Mouse (Mus musculus) embryonic facial prominence, embryonic 13.5 days (tissue): ENCODE results near the gene Cpa2. TPM values are rescaled to one million over a fixed set of nuclear protein-coding genes. Genes with fewer than 3 reads are reported as not detected.

Experiments used
- ATAC-seq: fragments of 200-750 bp; cut with Nextera tagmentation; 2 replicates; pipeline ENCODE4 v1.8.0; 2017; ENCODE audit warnings: low read depth; ENCODE audit not compliant: insufficient number of reproducible peaks, insufficient read depth, low FRiP score, low TSS enrichment
- H3K27ac ChIP-seq: fragments of 300-500 bp; sonication (generic); 2 replicates; pipeline ENCODE4 v1.5.1; 2015; ENCODE audit warnings: moderate library complexity, mild to moderate bottlenecking, inconsistent platforms
- H3K27me3 ChIP-seq: fragments of 300-500 bp; sonication (generic); 2 replicates; pipeline ENCODE4 v1.6.1; 2015; ENCODE audit warnings: mild to moderate bottlenecking, inconsistent platforms
- H3K36me3 ChIP-seq: fragments of 300-500 bp; sonication (generic); 2 replicates; pipeline ENCODE4 v1.6.1; 2015; ENCODE audit warnings: mild to moderate bottlenecking, inconsistent platforms
- H3K4me1 ChIP-seq: fragments of 300-500 bp; sonication (generic); 2 replicates; pipeline ENCODE4 v1.6.1; 2015; ENCODE audit warnings: inconsistent platforms
- H3K4me2 ChIP-seq: fragments of 300-500 bp; sonication (generic); 2 replicates; pipeline ENCODE4 v1.6.1; 2015; ENCODE audit warnings: moderate library complexity, mild to moderate bottlenecking, inconsistent platforms
- H3K4me3 ChIP-seq: fragments of 300-500 bp; sonication (generic); 2 replicates; pipeline ENCODE4 v1.5.1; 2015; ENCODE audit warnings: mild to moderate bottlenecking, inconsistent platforms
- H3K9ac ChIP-seq: fragments of 300-500 bp; sonication (generic); 2 replicates; pipeline ENCODE4 v1.6.1; 2015; ENCODE audit warnings: mild to moderate bottlenecking, inconsistent platforms
- H3K9me3 ChIP-seq: fragments of 300-500 bp; sonication (generic); 2 replicates; pipeline ENCODE4 v1.6.1; 2016; ENCODE audit warnings: inconsistent platforms
- WGBS: fragments of 180-500 bp; shearing (Covaris S2); methylation state at CpG from one replicate; pipeline ENCODE4 v1.1.7; 2015; ENCODE audit warnings: mixed read lengths; 5-methylcytosine and 5-hydroxymethylcytosine counted together
- polyA plus RNA-seq: library from polyadenylated mRNA; unstranded; fragments of >200 nt; fragmentation: Nextera tagmentation; extraction: Ambion mirVana; gene quantifications from 2 replicates; pipeline ENCODE4 v1.2.1, GENCODE M21; 2015

The Cpa2 gene
- polyA plus RNA-seq, 1 experiment from 2014 or later, result 6.3 TPM

GRCm38 (mm10) chr6:30589819-30590218, 48.4 kb downstream of the Cpa2 start:
- Histone ChIP-seq H3K4me2 (no peak overlapping the region), H3K4me1 (peaks cover 15% of the 10 kb centered on the region), H3K36me3 (no peaks in the 10 kb centered on the region), H3K9me3 (no peaks in the 10 kb centered on the region), H3K27ac (peak overlapping the region; percentile 62; the same call in 1 of the 2 replicates), H3K27me3 (no peaks in the 10 kb centered on the region), H3K4me3 (no peak overlapping the region), H3K9ac (no peak overlapping the region)
- 21% methylated on average over 2 of the region's 2 CpGs for WGBS
- no peak for ATAC-seq

- H3K4me1 ChIP-seq, result peaks cover 26% of the 10 kb centered on the region
- H3K27ac ChIP-seq, result no peak overlapping the region
- ATAC-seq, result no peak
- H3K27me3 ChIP-seq, result no peaks in the 10 kb centered on the region
- 42% methylated on average over 5 of the region's 5 CpGs for WGBS
- no peak overlapping the region for H3K9ac ChIP-seq
- no peak overlapping the region for H3K4me2 ChIP-seq
- H3K4me3 ChIP-seq, result no peak overlapping the region
- no peaks in the 10 kb centered on the region for H3K36me3 ChIP-seq
- H3K9me3 ChIP-seq, result no peaks in the 10 kb centered on the region
These were observed 50.5 kb downstream of the Cpa2 start for GRCm38 (mm10) chr6:30591851-30592404.

- Histone ChIP-seq H3K4me1 (peaks cover 26% of the 10 kb centered on the region), H3K4me2 (no peak overlapping the region), H3K27ac (no peak overlapping the region), H3K4me3 (no peak overlapping the region), H3K9ac (no peak overlapping the region), H3K9me3 (no peaks in the 10 kb centered on the region), H3K27me3 (no peaks in the 10 kb centered on the region), H3K36me3 (no peaks in the 10 kb centered on the region)
- ATAC-seq, result no peak
- WGBS, result 60% methylated on average over 10 of the region's 10 CpGs
These were observed 51.1 kb downstream of the Cpa2 start for GRCm38 (mm10) chr6:30592417-30592974.

- no peak overlapping the region for H3K27ac ChIP-seq
- no peak for ATAC-seq
These were observed 53.0 kb downstream of the Cpa2 start for GRCm38 (mm10) chr6:30594364-30594763.

GRCm38 (mm10) chr6:30596230-30596898, 55.0 kb downstream of the Cpa2 start:
- H3K27ac ChIP-seq, result no peak overlapping the region
- H3K4me3 ChIP-seq, result no peak overlapping the region
- peaks cover 16% of the 10 kb centered on the region for H3K4me1 ChIP-seq
- H3K27me3 ChIP-seq, result no peaks in the 10 kb centered on the region
- no peaks in the 10 kb centered on the region for H3K9me3 ChIP-seq
- H3K9ac ChIP-seq, result no peak overlapping the region
- 83% methylated on average over 8 of the region's 8 CpGs for WGBS
- no peak for ATAC-seq
- no peaks in the 10 kb centered on the region for H3K36me3 ChIP-seq
- no peak overlapping the region for H3K4me2 ChIP-seq

More at GRCm38 (mm10) chr6:30594364-30594763, 53.0 kb downstream of the Cpa2 start:
- WGBS, result 83% methylated on average over 7 of the region's 7 CpGs
- Histone ChIP-seq H3K27me3 (no peaks in the 10 kb centered on the region), H3K4me2 (no peak overlapping the region), H3K36me3 (no peaks in the 10 kb centered on the region), H3K9me3 (no peaks in the 10 kb centered on the region), H3K4me1 (peaks cover 22% of the 10 kb centered on the region), H3K4me3 (no peak overlapping the region), H3K9ac (no peak overlapping the region)

GRCm38 (mm10) chr6:30600033-30600432, 58.7 kb downstream of the Cpa2 start:
- H3K36me3 ChIP-seq, result no peaks in the 10 kb centered on the region
- H3K27me3 ChIP-seq, result no peaks in the 10 kb centered on the region
- no peak overlapping the region for H3K9ac ChIP-seq
- no peak for ATAC-seq
- H3K4me3 ChIP-seq, result no peak overlapping the region
- no peak overlapping the region for H3K4me2 ChIP-seq
- peaks cover 13% of the 10 kb centered on the region for H3K4me1 ChIP-seq
- H3K27ac ChIP-seq, result no peak overlapping the region
- H3K9me3 ChIP-seq, result no peaks in the 10 kb centered on the region
- WGBS, result 61% methylated on average over 3 of the region's 3 CpGs

GRCm38 (mm10) chr6:30600995-30601394, 59.6 kb downstream of the Cpa2 start:
- no peaks in the 10 kb centered on the region for H3K36me3 ChIP-seq
- no peaks in the 10 kb centered on the region for H3K9me3 ChIP-seq
- H3K4me3 ChIP-seq, result no peak overlapping the region
- no peak overlapping the region for H3K27ac ChIP-seq
- 72% methylated on average over 1 of the region's 1 CpGs for WGBS
- no peak for ATAC-seq
- no peaks in the 10 kb centered on the region for H3K27me3 ChIP-seq
- no peak overlapping the region for H3K9ac ChIP-seq
- no peak overlapping the region for H3K4me2 ChIP-seq
- peaks cover 12% of the 10 kb centered on the region for H3K4me1 ChIP-seq

GRCm38 (mm10) chr6:30604342-30604867, 63.0 kb downstream of the Cpa2 start:
- Histone ChIP-seq H3K4me1 (peaks cover 14% of the 10 kb centered on the region), H3K27ac (no peak overlapping the region), H3K27me3 (no peaks in the 10 kb centered on the region), H3K9me3 (no peaks in the 10 kb centered on the region), H3K4me2 (no peak overlapping the region), H3K4me3 (no peak overlapping the region), H3K36me3 (no peaks in the 10 kb centered on the region), H3K9ac (no peak overlapping the region)
- WGBS, result 45% methylated on average over 7 of the region's 7 CpGs
- ATAC-seq, result no peak

- Histone ChIP-seq H3K27ac (peak overlapping the region; percentile 23; the same call in 1 of the 2 replicates), H3K4me1 (peaks cover 14% of the 10 kb centered on the region), H3K36me3 (no peaks in the 10 kb centered on the region), H3K9me3 (no peaks in the 10 kb centered on the region), H3K4me2 (no peak overlapping the region), H3K9ac (no peak overlapping the region), H3K27me3 (no peaks in the 10 kb centered on the region), H3K4me3 (no peak overlapping the region)
- 90% methylated on average over 4 of the region's 4 CpGs for WGBS
- no peak for ATAC-seq
These were observed 63.7 kb downstream of the Cpa2 start for GRCm38 (mm10) chr6:30605111-30605510.

- peak overlapping the region; percentile 23; the same call in 1 of the 2 replicates for H3K27ac ChIP-seq
- 75% methylated on average over 5 of the region's 5 CpGs for WGBS
- ATAC-seq, result no peak
These were observed 64.3 kb downstream of the Cpa2 start for GRCm38 (mm10) chr6:30605672-30606071.

GRCm38 (mm10) chr6:30610710-30611109, 69.3 kb downstream of the Cpa2 start, which contains the start of gene Cpa5:
Gene Cpa5 (plus strand): TSS chr6:30611010.
- Histone ChIP-seq H3K4me1 (peaks cover 24% of the 10 kb centered on the region), H3K9me3 (no peaks in the 10 kb centered on the region), H3K4me3 (no peak within 1 kb of the TSS), H3K27ac (no peak within 1 kb of the TSS), H3K27me3 (no peaks in the 10 kb centered on the region), H3K9ac (no peak within 1 kb of the TSS), H3K4me2 (no peak within 1 kb of the TSS), H3K36me3 (no peaks in the 10 kb centered on the region)
- ATAC-seq, result no peak
- WGBS, result 90% methylated on average over 7 of the region's 7 CpGs

More at GRCm38 (mm10) chr6:30605672-30606071, 64.3 kb downstream of the Cpa2 start:
- Histone ChIP-seq H3K9ac (no peak overlapping the region), H3K4me3 (no peak overlapping the region), H3K4me1 (peaks cover 14% of the 10 kb centered on the region), H3K9me3 (no peaks in the 10 kb centered on the region), H3K27me3 (no peaks in the 10 kb centered on the region), H3K4me2 (no peak overlapping the region), H3K36me3 (no peaks in the 10 kb centered on the region)

GRCm38 (mm10) chr6:30611212-30611611, 69.8 kb downstream of the Cpa2 start:
- H3K36me3 ChIP-seq, result no peaks in the 10 kb centered on the region
- no peak overlapping the region for H3K4me3 ChIP-seq
- no peak for ATAC-seq
- H3K4me2 ChIP-seq, result no peak overlapping the region
- H3K27me3 ChIP-seq, result no peaks in the 10 kb centered on the region
- no peak overlapping the region for H3K27ac ChIP-seq
- no peak overlapping the region for H3K9ac ChIP-seq
- H3K4me1 ChIP-seq, result peaks cover 28% of the 10 kb centered on the region
- WGBS, result 75% methylated on average over 5 of the region's 5 CpGs
- no peaks in the 10 kb centered on the region for H3K9me3 ChIP-seq
